7 mouse cellular contexts compared by ENCODE assay signal in the genomic region with DNA sequence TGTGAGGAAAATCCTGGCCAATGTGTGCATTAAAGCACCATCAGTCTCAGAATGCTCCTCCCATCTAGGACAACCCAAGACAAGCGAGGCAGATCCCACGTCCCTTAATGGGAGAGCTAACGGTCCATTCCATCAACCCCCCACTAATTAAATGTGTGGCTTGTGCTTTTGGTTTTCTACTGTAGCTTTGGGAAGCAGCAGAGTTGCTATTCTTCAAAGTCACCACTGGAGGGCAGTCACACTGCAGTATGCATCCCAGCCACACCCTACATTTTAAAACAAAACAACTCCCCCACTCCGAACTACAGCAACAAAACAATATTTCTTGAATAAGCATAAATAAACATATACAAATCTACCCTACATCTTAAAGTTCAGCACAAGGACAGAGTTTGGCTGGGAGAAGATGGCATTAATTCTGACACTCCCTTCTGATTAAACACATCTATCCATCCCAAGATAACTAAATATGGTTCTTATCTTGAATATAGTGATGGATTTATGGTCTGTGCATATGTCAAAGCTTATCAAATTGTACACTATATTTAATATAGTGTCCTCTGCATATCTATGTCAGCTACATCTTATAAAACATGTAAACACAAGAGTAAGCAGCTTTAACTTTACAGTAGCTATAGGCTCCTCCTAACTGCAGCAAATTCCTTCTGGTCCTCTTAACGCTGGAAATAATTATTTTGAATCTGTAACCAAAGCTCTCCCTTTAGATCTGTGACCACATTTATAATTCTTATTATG.
DNase-seq lines count a peak whose midpoint lies in the region; TF ChIP-seq lines count a peak whose summit lies in the region.

No protein-coding gene starts in this region.

- peaks cover 4% of the 10 kb centered on the region for H3K4me1 ChIP-seq in cortical plate, adult 2 months (ENCODE audit: control insufficient read depth, insufficient read depth, low read length)

- peak; percentile 6 for DNase-seq in left cerebral cortex, postnatal 4 days
- no peak for DNase-seq in left cerebral cortex, adult 8-10 months (ENCODE audit: low spot score in 2 of 2)
- DNase-seq in R1 (ENCODE audit: low read depth, low spot score): peak; percentile 66
- DNase-seq in kidney, postnatal 36 days: peak; percentile 7 to 23
- peak; percentile 10 for DNase-seq in yolk sac, embryonic 10.5 days (ENCODE audit: low spot score)
- DNase-seq in frontal cortex, postnatal 10 days (ENCODE audit: low spot score in 2 of 2): no peak

- no peak for TF ChIP-seq POLR2A in cortical plate, adult 2 months (IDR thresholded peaks at IDR 0.05; ENCODE audit: extremely low read depth, insufficient read depth, low read length)

- intact Hi-C loops in left cerebral cortex, postnatal 4 days (cut with DNase I): loop anchor here (10.0 kb wide), 1 partner anchor 131 kb away; no protein-coding TSS in a partner anchor

- peak; percentile 78 for TF ChIP-seq CTCF in cortical plate, adult 2 months (IDR thresholded peaks at IDR 0.05; ENCODE audit: extremely low read depth, insufficient read depth, low read length)

- H3K27ac ChIP-seq in cortical plate, adult 2 months (ENCODE audit: insufficient read depth, low read length): no peak overlapping the region

- H3K4me3 ChIP-seq in cortical plate, adult 2 months (ENCODE audit: insufficient read depth, low read length): no peak overlapping the region

Comparison
In these comparisons a context has a peak if more than half of its experiments do, and no peak if none do; other contexts are left out.
1. DNase-seq: peak in left cerebral cortex, postnatal 4 days (single experiment), R1 (single experiment), kidney, postnatal 36 days (2 of 2) and yolk sac, embryonic 10.5 days (single experiment); none in left cerebral cortex, adult 8-10 months (0 of 2) and frontal cortex, postnatal 10 days (0 of 2).